Mouse (Mus musculus) heart, embryonic 16.5 days (tissue): ENCODE data around the gene Gm17268. TPM values are rescaled to one million over a fixed set of nuclear protein-coding genes. Genes with fewer than 3 reads are reported as not detected.

ENCODE experiments used
- ATAC-seq: fragments of 200-750 bp; cut with Nextera tagmentation; replicated peaks from 2 replicates; pipeline ENCODE4 v1.8.0; 2017; ENCODE audit warnings: moderate number of reproducible peaks; ENCODE audit not compliant: insufficient read depth, low FRiP score; ENCODE audit errors: extremely low read depth
- H3K27ac ChIP-seq: fragments of 300-500 bp; sonication (generic); 2 replicates; pipeline ENCODE4 v1.5.1; 2014; ENCODE audit warnings: mild to moderate bottlenecking, low read length, control low read depth, moderate library complexity
- H3K27me3 ChIP-seq: fragments of 300-500 bp; sonication (generic); 2 replicates; pipeline ENCODE4 v1.6.1; 2014; ENCODE audit warnings: low read length, mixed read lengths; ENCODE audit not compliant: control insufficient read depth, insufficient read depth
- H3K36me3 ChIP-seq: fragments of 300-500 bp; sonication (generic); 2 replicates; pipeline ENCODE4 v1.6.1; 2014; ENCODE audit not compliant: control insufficient read depth, insufficient read depth
- H3K4me1 ChIP-seq: fragments of 300-500 bp; sonication (generic); 2 replicates; pipeline ENCODE4 v1.6.1; 2014; ENCODE audit warnings: low read length, mixed read lengths; ENCODE audit not compliant: control insufficient read depth, insufficient read depth
- H3K4me2 ChIP-seq: fragments of 300-500 bp; sonication (generic); 2 replicates; pipeline ENCODE4 v1.6.1; 2014; ENCODE audit warnings: low read depth, mild to moderate bottlenecking, control low read depth, low read length
- H3K4me3 ChIP-seq: fragments of 300-500 bp; sonication (generic); 2 replicates; pipeline ENCODE4 v1.5.1; 2014; ENCODE audit warnings: mild to moderate bottlenecking, control low read depth, low read length
- H3K9ac ChIP-seq: fragments of 300-500 bp; sonication (generic); 2 replicates; pipeline ENCODE4 v1.6.1; 2014; ENCODE audit warnings: low read length, control low read depth
- H3K9me3 ChIP-seq: fragments of 300-500 bp; sonication (generic); replicated peaks from 2 replicates; pipeline ENCODE4 v1.6.1; 2016; ENCODE audit warnings: low read length; ENCODE audit not compliant: control insufficient read depth
- WGBS: fragments of 180-500 bp; shearing (Covaris S2); extraction: QIAGEN DNeasy Blood & Tissue Kit; methylation state at CpG from one replicate; pipeline ENCODE4 v1.1.7; 2014; 5-methylcytosine and 5-hydroxymethylcytosine counted together
- polyA plus RNA-seq: library from polyadenylated mRNA; unstranded; fragments of >200 nt; fragmentation: Nextera tagmentation; extraction: Ambion mirVana; gene quantifications from 2 replicates; pipeline ENCODE4 v1.2.1, GENCODE M21; 2015

The Gm17268 gene
- polyA plus RNA-seq, 1 experiment from 2014 or later: not detected

- no peak overlapping the region for H3K9ac ChIP-seq
- no peaks in the 10 kb centered on the region for H3K27me3 ChIP-seq
- H3K4me3 ChIP-seq: no peak overlapping the region
- no peak for ATAC-seq
- H3K36me3 ChIP-seq: no peaks in the 10 kb centered on the region
- H3K9me3 ChIP-seq: no peaks in the 10 kb centered on the region
- no peak overlapping the region for H3K4me2 ChIP-seq
- peaks cover 5% of the 10 kb centered on the region; the same call in 1 of the 2 replicates for H3K4me1 ChIP-seq
- no peak overlapping the region for H3K27ac ChIP-seq
Measured at GRCm38 (mm10) chr11:82019793-82020192, 18.6 kb downstream of the Gm17268 start.

GRCm38 (mm10) chr11:82019389-82019788 is 19.0 kb downstream of the Gm17268 start:
- peaks cover 5% of the 10 kb centered on the region; the same call in 1 of the 2 replicates for H3K4me1 ChIP-seq
- H3K27ac ChIP-seq: no peak overlapping the region
- no peak overlapping the region for H3K4me3 ChIP-seq
- H3K9me3 ChIP-seq: no peaks in the 10 kb centered on the region
- ATAC-seq: no peak
- 26% methylated on average over 2 of the region's 2 CpGs for WGBS
- H3K27me3 ChIP-seq: no peaks in the 10 kb centered on the region
- H3K9ac ChIP-seq: no peak overlapping the region
- no peak overlapping the region for H3K4me2 ChIP-seq
- no peaks in the 10 kb centered on the region for H3K36me3 ChIP-seq

DNA sequence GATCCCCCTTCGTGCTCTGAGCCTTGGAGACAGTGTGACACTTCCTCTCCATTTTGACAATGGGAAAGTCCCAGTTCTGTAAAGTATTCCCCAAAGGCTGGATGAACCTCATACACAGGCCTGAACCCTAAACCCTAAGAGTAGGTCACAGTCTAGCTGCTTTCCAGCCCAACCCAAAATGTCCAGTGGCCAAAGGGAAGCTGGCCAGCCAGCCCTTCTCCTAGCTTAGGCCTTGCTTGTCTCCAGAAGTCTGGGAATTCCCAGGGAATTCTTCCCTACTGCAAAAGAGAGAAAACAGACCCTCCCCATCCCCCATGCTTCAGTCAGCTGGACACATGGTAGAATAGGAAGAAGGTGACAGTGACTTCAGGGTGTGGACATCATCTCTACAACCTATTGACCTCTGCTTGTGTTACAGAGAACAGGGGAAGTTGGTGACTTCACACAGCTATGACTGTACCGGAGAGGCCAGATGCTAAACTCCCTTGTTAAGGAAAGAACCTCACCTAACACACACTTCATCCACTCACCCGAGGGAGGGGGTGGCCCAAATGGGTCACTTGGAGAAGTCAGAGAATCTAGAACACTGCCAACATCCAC is 22.1 kb downstream of the Gm17268 start:
- H3K27me3 ChIP-seq: no peaks in the 10 kb centered on the region
- no peaks in the 10 kb centered on the region for H3K9me3 ChIP-seq
- WGBS: 70% methylated on average over 3 of the region's 3 CpGs
- no peak overlapping the region for H3K27ac ChIP-seq
- ATAC-seq: no peak
- H3K4me2 ChIP-seq: no peak overlapping the region
- no peak overlapping the region for H3K9ac ChIP-seq
- peaks cover 7% of the 10 kb centered on the region for H3K4me1 ChIP-seq
- no peak overlapping the region for H3K4me3 ChIP-seq
- H3K36me3 ChIP-seq: no peaks in the 10 kb centered on the region

GRCm38 (mm10) chr11:82015066-82015465 is 23.3 kb downstream of the Gm17268 start:
- Histone ChIP-seq H3K9me3 (no peaks in the 10 kb centered on the region), H3K4me1 (peaks cover 3% of the 10 kb centered on the region; the same call in 1 of the 2 replicates), H3K4me2 (no peak overlapping the region), H3K27me3 (no peaks in the 10 kb centered on the region), H3K36me3 (no peaks in the 10 kb centered on the region), H3K4me3 (no peak overlapping the region), H3K27ac (no peak overlapping the region), H3K9ac (no peak overlapping the region)
- no peak for ATAC-seq
- WGBS: 57% methylated on average over 2 of the region's 2 CpGs

DNA sequence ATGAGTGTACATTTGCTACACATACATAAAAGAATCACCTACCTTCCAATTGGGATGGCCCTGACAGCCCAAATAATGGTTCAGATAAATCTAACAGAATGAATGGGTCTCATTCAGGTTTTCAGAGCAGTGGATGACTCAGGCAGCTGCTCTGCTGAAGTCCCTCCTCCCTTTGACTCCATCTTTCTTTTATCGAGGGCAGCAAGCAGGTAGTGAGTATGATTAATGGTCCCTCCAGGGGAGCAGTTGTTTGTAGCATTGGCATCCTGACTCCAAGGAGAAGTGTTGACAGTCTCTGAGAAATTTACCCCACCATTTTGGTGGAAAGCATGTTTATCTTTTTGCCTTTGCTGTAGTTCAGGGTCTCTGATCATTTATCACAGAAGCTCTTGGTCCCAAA is 24.6 kb downstream of the Gm17268 start:
- peaks cover 3% of the 10 kb centered on the region; the same call in 1 of the 2 replicates for H3K4me1 ChIP-seq
- no peak overlapping the region for H3K9ac ChIP-seq
- no peaks in the 10 kb centered on the region for H3K9me3 ChIP-seq
- no peak overlapping the region for H3K4me3 ChIP-seq
- ATAC-seq: no peak
- H3K27me3 ChIP-seq: no peaks in the 10 kb centered on the region
- 47% methylated on average over 1 of the region's 1 CpGs for WGBS
- H3K4me2 ChIP-seq: no peak overlapping the region
- H3K36me3 ChIP-seq: no peaks in the 10 kb centered on the region
- H3K27ac ChIP-seq: no peak overlapping the region

DNA sequence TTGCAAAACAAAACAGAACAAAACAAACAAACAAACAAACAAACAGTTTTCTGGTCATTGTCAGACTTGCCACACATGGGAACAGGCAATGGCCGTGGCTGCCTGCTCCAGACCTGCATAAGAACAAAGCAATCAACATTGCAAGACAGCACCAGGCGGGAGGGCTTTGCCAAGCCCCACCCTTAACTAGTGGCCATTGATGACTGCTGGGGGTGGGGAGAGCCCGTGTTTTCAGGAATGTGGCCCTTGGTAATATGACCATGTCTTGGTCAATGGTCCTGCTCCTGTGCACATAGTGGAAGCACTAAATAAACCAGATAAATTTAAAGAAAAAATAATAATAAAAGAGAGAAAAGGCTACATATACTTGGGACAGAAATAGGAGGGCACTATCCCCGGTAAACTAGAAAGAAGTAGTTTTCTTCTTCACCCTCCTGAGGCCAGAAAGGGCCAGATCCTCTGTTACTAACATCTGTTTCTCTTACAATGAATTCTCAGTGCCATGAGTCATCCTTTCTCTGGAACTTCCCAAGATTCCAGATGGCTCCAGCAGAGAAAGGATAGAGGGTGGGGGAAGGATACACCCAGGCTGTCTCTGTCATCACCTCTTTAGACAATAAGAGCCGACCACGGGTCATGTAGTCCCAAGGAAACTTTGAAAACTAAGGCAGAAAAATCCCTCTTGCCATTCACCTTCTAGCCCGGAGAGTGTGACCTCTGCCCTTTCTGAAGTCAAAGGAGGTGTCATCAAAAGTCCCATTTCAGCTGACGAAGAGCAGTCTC is 26.8 kb downstream of the Gm17268 start:
- Histone ChIP-seq H3K36me3 (no peaks in the 10 kb centered on the region), H3K27ac (no peak overlapping the region), H3K9me3 (no peaks in the 10 kb centered on the region), H3K4me2 (no peak overlapping the region), H3K4me1 (peaks cover 5% of the 10 kb centered on the region; the same call in 1 of the 2 replicates), H3K4me3 (no peak overlapping the region), H3K9ac (no peak overlapping the region), H3K27me3 (no peaks in the 10 kb centered on the region)
- WGBS: 42% methylated on average over 8 of the region's 8 CpGs
- 0 out of 2 replicates have a peak, but pooled peaks have one; percentile 47 for ATAC-seq

DNA sequence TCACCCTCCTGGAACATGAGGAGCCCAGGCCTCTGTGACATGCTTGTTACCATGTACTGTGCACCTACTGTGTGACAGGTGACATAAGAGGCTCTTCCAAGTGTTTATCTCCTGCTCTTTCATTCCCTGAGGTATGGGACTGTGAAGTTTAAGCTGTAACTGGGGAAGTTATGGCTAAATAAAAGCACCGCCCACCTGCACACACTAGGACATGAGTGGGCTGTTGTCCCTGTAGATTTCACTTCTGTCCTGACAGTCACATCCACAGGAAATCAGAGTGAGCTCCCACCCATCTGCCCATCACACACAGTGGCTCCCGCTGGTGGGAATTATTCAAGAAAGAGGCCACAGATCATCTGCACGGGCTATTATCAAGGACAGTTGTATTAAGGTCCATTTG is 28.2 kb downstream of the Gm17268 start:
- WGBS: 83% methylated on average over 3 of the region's 3 CpGs
- no peaks in the 10 kb centered on the region for H3K36me3 ChIP-seq
- no peak overlapping the region for H3K27ac ChIP-seq
- ATAC-seq: no peak
- no peaks in the 10 kb centered on the region for H3K27me3 ChIP-seq
- no peak overlapping the region for H3K4me2 ChIP-seq
- no peak overlapping the region for H3K9ac ChIP-seq
- no peak overlapping the region for H3K4me3 ChIP-seq
- peaks cover 5% of the 10 kb centered on the region; the same call in 1 of the 2 replicates for H3K4me1 ChIP-seq
- H3K9me3 ChIP-seq: no peaks in the 10 kb centered on the region

DNA sequence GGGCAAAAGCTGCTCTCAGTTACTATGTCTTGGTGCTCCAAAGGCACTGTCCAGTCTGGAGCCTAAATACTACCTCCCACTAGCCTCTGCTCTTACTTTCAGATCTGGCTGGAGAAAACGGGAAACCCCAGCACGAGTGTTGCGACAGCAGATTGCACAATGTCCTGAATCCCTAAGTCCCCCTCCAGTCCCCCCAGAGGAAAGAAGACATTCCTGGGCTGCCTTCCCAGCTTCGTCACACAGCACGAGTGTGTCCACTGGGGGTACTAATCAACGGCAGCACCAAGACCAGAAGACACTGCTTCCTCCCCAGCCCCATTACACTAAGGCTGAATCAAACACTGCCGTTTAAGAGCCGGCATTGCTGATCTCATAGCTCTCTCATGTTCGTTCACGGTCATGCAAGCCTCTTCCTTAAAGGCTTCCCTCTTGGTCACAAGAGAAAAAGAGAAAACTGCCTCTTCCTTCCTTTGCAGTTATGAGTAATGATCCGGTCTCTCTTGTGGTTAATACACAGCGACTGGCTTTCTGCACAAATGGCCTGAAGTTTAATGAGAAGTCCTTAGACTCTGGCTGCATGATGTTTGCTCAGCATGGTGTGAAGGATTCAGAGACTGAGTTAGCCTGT is 31.5 kb downstream of the Gm17268 start:
- H3K4me2 ChIP-seq: peak overlapping the region; percentile 28; the same call in 1 of the 2 replicates
- WGBS: 26% methylated on average over 12 of the region's 12 CpGs
- no peak overlapping the region for H3K9ac ChIP-seq
- peaks cover 4% of the 10 kb centered on the region; the same call in 1 of the 2 replicates for H3K4me1 ChIP-seq
- H3K27ac ChIP-seq: peak overlapping the region; percentile 35
- no peaks in the 10 kb centered on the region for H3K36me3 ChIP-seq
- no peaks in the 10 kb centered on the region for H3K9me3 ChIP-seq
- no peaks in the 10 kb centered on the region for H3K27me3 ChIP-seq
- ATAC-seq: peak; percentile 65
- H3K4me3 ChIP-seq: no peak overlapping the region

GRCm38 (mm10) chr11:82004810-82005209 is 33.6 kb downstream of the Gm17268 start:
- Histone ChIP-seq H3K4me2 (no peak overlapping the region), H3K27me3 (no peaks in the 10 kb centered on the region), H3K4me1 (0 out of 2 replicates have a peak, but pooled peaks cover 3% of the 10 kb centered on the region), H3K9me3 (no peaks in the 10 kb centered on the region), H3K9ac (no peak overlapping the region), H3K27ac (no peak overlapping the region), H3K4me3 (no peak overlapping the region), H3K36me3 (no peaks in the 10 kb centered on the region)
- no peak for ATAC-seq
- WGBS: 47% methylated on average over 2 of the region's 2 CpGs
